In the genomic region with DNA sequence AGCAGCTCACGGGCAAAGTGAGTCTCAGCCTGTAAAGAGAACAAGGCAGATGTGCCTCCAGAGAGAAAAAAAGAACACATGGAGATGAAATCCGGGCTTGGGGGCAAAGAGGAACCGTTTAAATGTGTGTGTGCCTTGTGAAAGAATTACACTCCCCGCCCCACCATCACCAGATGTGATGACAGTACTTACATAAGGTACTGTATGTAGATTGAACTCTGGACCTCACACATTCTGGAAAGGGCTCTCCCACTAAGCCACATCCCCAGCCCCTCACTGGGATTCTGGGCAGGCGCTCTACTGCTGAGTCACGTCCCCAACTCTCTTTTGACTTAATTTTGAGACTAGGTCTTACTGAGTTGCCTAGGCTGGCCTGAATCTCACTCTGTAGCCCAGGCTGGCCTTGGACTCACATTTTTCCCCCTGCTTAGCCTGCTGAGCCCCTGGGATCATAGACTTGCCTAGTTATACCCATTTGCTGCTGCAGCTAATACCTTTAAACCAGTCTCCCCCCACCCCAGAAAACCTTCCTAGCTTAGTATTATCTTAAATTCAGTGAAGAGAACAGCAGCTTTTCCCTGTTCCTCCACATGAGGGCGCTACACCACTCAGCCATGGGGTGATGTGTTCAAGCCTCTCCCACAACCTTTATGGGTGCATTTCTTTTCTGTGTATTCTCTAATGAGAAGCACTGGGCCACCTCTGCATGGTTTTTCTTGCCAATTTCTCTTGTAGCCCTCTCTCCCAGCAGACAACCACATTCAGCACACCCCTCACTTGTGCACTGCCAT, we compare ENCODE assay signal across 12 mouse cellular contexts. TPM values are rescaled to one million over a fixed set of nuclear protein-coding genes. Genes with fewer than 3 reads are reported as not detected.
DNase-seq lines count a peak whose midpoint lies in the region; ATAC-seq and TF ChIP-seq lines count a peak whose summit lies in the region.
"Had no signal": no experiment of that assay in that cellular context is flagged by ENCODE, and none has a peak within 500 bp of the region (broad histone marks: within the 10 kb centered on the region; RNA-seq: fewer than 3 reads in every experiment).

No protein-coding gene starts in this region.

- no peak for ATAC-seq in forebrain, embryonic 14.5 days

- no peak for TF ChIP-seq POLR2A in ES-Bruce4 (IDR thresholded peaks at IDR 0.05; ENCODE audit: insufficient read depth, low read length)

- H3K4me3 ChIP-seq in layer of hippocampus, adult 2 months = no peak overlapping the region
- H3K4me3 ChIP-seq in ES-Bruce4 (ENCODE audit: low read depth, low read length) = no peak overlapping the region
- no peak overlapping the region for H3K4me3 ChIP-seq in forebrain, embryonic 14.5 days (ENCODE audit: low read depth, low read length)
- H3K4me3 ChIP-seq: neural tube, embryonic 15.5 days had no signal

- 0 out of 2 replicates have a peak, but pooled peaks have one; percentile 3 for TF ChIP-seq EP300 in ES-Bruce4 (IDR thresholded peaks at IDR 0.05; ENCODE audit: insufficient read depth, low read depth, low read length)

- H3K4me1 ChIP-seq in ES-Bruce4 (ENCODE audit: control insufficient read depth, insufficient read depth, low read length) = peaks cover 8% of the 10 kb centered on the region
- H3K4me1 ChIP-seq in forebrain, embryonic 14.5 days (ENCODE audit: control insufficient read depth, insufficient read depth, low read length) = no peaks in the 10 kb centered on the region
- H3K4me1 ChIP-seq: neural tube, embryonic 15.5 days had no signal

- TF ChIP-seq CTCF in layer of hippocampus, adult 2 months (conservative IDR thresholded peaks at IDR 0.05) = peak; percentile 73
- peak; percentile 75 for TF ChIP-seq CTCF in ES-Bruce4 (IDR thresholded peaks at IDR 0.05; ENCODE audit: low read depth, low read length)

- no peaks in the 10 kb centered on the region for H3K36me3 ChIP-seq in ES-Bruce4 (ENCODE audit: control insufficient read depth, insufficient read depth, low read length, poor library complexity, severe bottlenecking)
- no peaks in the 10 kb centered on the region for H3K36me3 ChIP-seq in forebrain, embryonic 14.5 days (ENCODE audit: control insufficient read depth, insufficient read depth, low read length)
- H3K36me3 ChIP-seq: neural tube, embryonic 15.5 days had no signal

- no peaks in the 10 kb centered on the region; the same call in 1 of the 2 replicates for H3K9me3 ChIP-seq in ES-Bruce4 (replicated peaks; ENCODE audit: control insufficient read depth, insufficient read depth, low read length, poor library complexity, severe bottlenecking)
- H3K9me3 ChIP-seq in forebrain, embryonic 14.5 days (replicated peaks; ENCODE audit: control insufficient read depth, low read length) = 0 out of 2 replicates have a peak, but pooled peaks cover 2% of the 10 kb centered on the region
- H3K9me3 ChIP-seq: neural tube, embryonic 15.5 days had no signal

- H3K27me3 ChIP-seq in ES-Bruce4 (ENCODE audit: control insufficient read depth, insufficient read depth, low read length, poor library complexity, severe bottlenecking) = no peaks in the 10 kb centered on the region
- no peaks in the 10 kb centered on the region for H3K27me3 ChIP-seq in forebrain, embryonic 14.5 days (replicated peaks; ENCODE audit: control insufficient read depth, insufficient read depth, low read length)
- H3K27me3 ChIP-seq: neural tube, embryonic 15.5 days had no signal

- H3K4me2 ChIP-seq in forebrain, embryonic 14.5 days (ENCODE audit: low read length) = no peak overlapping the region
- H3K4me2 ChIP-seq: neural tube, embryonic 15.5 days had no signal

- H3K9ac ChIP-seq in ES-Bruce4 (ENCODE audit: low read depth, poor library complexity, severe bottlenecking) = no peak overlapping the region
- no peak overlapping the region for H3K9ac ChIP-seq in forebrain, embryonic 14.5 days (ENCODE audit: low read length)
- H3K9ac ChIP-seq: neural tube, embryonic 15.5 days had no signal

- 67% methylated on average over 7 of the region's 7 CpGs for WGBS in forebrain, embryonic 14.5 days

- no peak overlapping the region for H3K27ac ChIP-seq in layer of hippocampus, adult 2 months
- peak overlapping the region; percentile 86 for H3K27ac ChIP-seq in ES-Bruce4 (ENCODE audit: insufficient read depth, low read length)
- no peak overlapping the region for H3K27ac ChIP-seq in forebrain, embryonic 14.5 days (ENCODE audit: low read depth, low read length)
- H3K27ac ChIP-seq: macrophage; neural tube, embryonic 15.5 days had no signal

- DNase-seq in layer of hippocampus, adult 2 months (ENCODE audit: low spot score in 2 of 2) = no peak
- DNase-seq in layer of hippocampus, adult 9-11 months = no peak
- DNase-seq in adipocyte (ENCODE audit: low spot score) = peak; percentile 70
- DNase-seq in lung, postnatal 10 days = peak; percentile 35
- no peak for DNase-seq in embryo, embryonic 10 days (ENCODE audit: low spot score)
- DNase-seq in forebrain, embryonic 14.5 days (ENCODE audit: low spot score) = no peak
- DNase-seq in c-Kit-positive CD71-positive TER-119-positive erythroid progenitor cells, embryonic 14.5 days (ENCODE audit: low spot score) = no peak
- DNase-seq: adrenal gland, adult 8-10 months; heart, postnatal 14 days had no signal

RNA-seq across cellular contexts. Expression of a gene that starts 17.0 kb away (rescaled TPM):
- 100 to 1,000 TPM; 223 to 239 TPM for total RNA-seq in layer of hippocampus, adult 2 months (2021)
- 87.8 and 97.5 TPM in 2 replicates for polyA plus RNA-seq in ES-Bruce4 (2011; ENCODE audit: insufficient read depth, insufficient read length, low read depth, missing spikeins)
- polyA plus RNA-seq in forebrain, embryonic 14.5 days (2014; fragmentation: Nextera tagmentation; extraction: Ambion mirVana) = 432 and 495 TPM in 2 replicates

RNA-seq across cellular contexts. Expression of a gene that starts 28.1 kb away (rescaled TPM):
- total RNA-seq in layer of hippocampus, adult 2 months (2021) = 10 to 100 TPM; 81.0 to 87.2 TPM
- 9.3 and 10.1 TPM in 2 replicates for polyA plus RNA-seq in ES-Bruce4 (2011; ENCODE audit: insufficient read depth, insufficient read length, low read depth, missing spikeins)
- polyA plus RNA-seq in forebrain, embryonic 14.5 days (2014; fragmentation: Nextera tagmentation; extraction: Ambion mirVana) = 137 and 158 TPM in 2 replicates

RNA-seq across cellular contexts. Expression of a gene that starts 30.3 kb away (rescaled TPM):
- total RNA-seq in layer of hippocampus, adult 2 months (2021) = under 1 TPM in 1 of 2 experiments, not detected in 1; 0.18 TPM
- polyA plus RNA-seq in ES-Bruce4 (2011; ENCODE audit: insufficient read depth, insufficient read length, low read depth, missing spikeins) = not detected in 2 replicates
- 0.11 TPM in 1 of 2 replicates, not detected in the other for polyA plus RNA-seq in forebrain, embryonic 14.5 days (2014; fragmentation: Nextera tagmentation; extraction: Ambion mirVana)
- polyA plus RNA-seq: macrophage had no signal

RNA-seq across cellular contexts. Expression of a gene that starts 50.7 kb away (rescaled TPM):
- total RNA-seq in layer of hippocampus, adult 2 months (2021) = 10 to 100 TPM; 37.9 to 39.7 TPM
- polyA plus RNA-seq in ES-Bruce4 (2011; ENCODE audit: insufficient read depth, insufficient read length, low read depth, missing spikeins) = 29.3 and 33.9 TPM in 2 replicates
- 21.7 and 22.2 TPM in 2 replicates for polyA plus RNA-seq in forebrain, embryonic 14.5 days (2014; fragmentation: Nextera tagmentation; extraction: Ambion mirVana)

RNA-seq across cellular contexts. Expression of a gene that starts 51.7 kb away (rescaled TPM):
- 10 to 100 TPM; 77.1 to 83.3 TPM for total RNA-seq in layer of hippocampus, adult 2 months (2021)
- polyA plus RNA-seq in ES-Bruce4 (2011; ENCODE audit: insufficient read depth, insufficient read length, low read depth, missing spikeins) = 26.6 and 27.0 TPM in 2 replicates
- 125 and 136 TPM in 2 replicates for polyA plus RNA-seq in forebrain, embryonic 14.5 days (2014; fragmentation: Nextera tagmentation; extraction: Ambion mirVana)

Comparison
In these comparisons a context has a peak if more than half of its experiments do, and no peak if none do; other contexts are left out.
1. DNase-seq: peak in adipocyte (single experiment) and lung, postnatal 10 days (single experiment); none in layer of hippocampus, adult 2 months (0 of 2), layer of hippocampus, adult 9-11 months (single experiment), embryo, embryonic 10 days (single experiment), forebrain, embryonic 14.5 days (single experiment) and c-Kit-positive CD71-positive TER-119-positive erythroid progenitor cells, embryonic 14.5 days (single experiment).
2. RNA of a gene that starts 28.1 kb away (polyA plus RNA-seq): 137 to 158 TPM in forebrain, embryonic 14.5 days; 9.3 to 10.1 TPM in ES-Bruce4; every median in the first group is over 10 times any median in the second.